Mouse (Mus musculus): Measurements from ENCODE around the gene St8sia6. TPM values are rescaled to one million over a fixed set of nuclear protein-coding genes. Genes with fewer than 3 reads are reported as not detected.

Gene St8sia6
- polyA plus RNA-seq, 1 experiment from 2014 or later = 1.2 TPM

DNA sequence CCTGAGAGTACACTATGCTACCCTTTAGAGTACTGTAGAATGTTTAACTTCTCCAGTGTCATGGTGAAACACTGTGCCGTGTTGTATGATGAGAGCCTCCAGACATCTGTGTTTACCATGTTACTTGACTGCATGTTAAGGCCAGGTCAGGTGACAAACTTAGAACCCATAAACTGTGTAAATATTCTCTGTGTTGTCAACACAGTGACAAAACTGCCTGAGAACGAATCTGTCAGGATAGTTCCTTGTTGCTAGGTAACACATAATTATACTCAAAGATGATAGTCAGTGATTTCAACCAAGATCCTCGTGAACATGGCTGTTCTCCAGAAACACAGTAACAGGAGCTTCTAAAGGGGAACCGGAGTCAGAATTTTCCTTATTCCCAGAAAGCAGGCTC, 38.1 kb downstream of the St8sia6 start:
- Histone ChIP-seq H3K27me3 (no peaks in the 10 kb centered on the region), H3K4me1 (no peaks in the 10 kb centered on the region), H3K36me3 (no peaks in the 10 kb centered on the region), H3K27ac (no peak overlapping the region), H3K9me3 (no peaks in the 10 kb centered on the region), H3K4me2 (replicated peaks) (no peak overlapping the region), H3K9ac (no peak overlapping the region), H3K4me3 (no peak overlapping the region)
- 81% methylated on average over 4 of the region's 4 CpGs for WGBS
- no peak for ATAC-seq (ENCODE audit: low FRiP score, low read depth)

DNA sequence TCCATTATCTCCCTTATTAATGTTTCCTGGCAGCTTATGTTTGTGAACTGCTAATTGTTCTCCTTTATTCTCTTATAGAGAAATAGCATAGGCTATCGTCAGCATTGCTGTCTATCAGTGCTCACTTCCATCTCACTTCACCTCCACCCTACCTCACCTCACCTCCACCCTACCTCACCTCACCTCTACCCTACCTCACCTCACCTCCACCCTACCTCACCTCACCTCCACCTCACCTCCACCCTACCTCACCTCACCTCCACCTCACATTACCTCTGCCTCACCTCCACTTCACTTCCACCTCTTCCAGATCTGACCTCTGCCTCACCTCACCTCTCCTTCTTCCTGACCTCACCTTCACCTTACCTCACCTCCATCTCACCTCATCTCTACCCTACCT, 42.2 kb downstream of the St8sia6 start:
- H3K9me3 ChIP-seq = no peaks in the 10 kb centered on the region
- no peak for ATAC-seq (ENCODE audit: low FRiP score, low read depth)
- H3K4me1 ChIP-seq = no peaks in the 10 kb centered on the region
- no peak overlapping the region for H3K4me3 ChIP-seq
- no peak overlapping the region for H3K4me2 ChIP-seq (replicated peaks)
- H3K36me3 ChIP-seq = no peaks in the 10 kb centered on the region
- H3K27me3 ChIP-seq = no peaks in the 10 kb centered on the region
- H3K9ac ChIP-seq = no peak overlapping the region
- 84% methylated on average over 1 of the region's 1 CpGs for WGBS
- no peak overlapping the region for H3K27ac ChIP-seq

DNA sequence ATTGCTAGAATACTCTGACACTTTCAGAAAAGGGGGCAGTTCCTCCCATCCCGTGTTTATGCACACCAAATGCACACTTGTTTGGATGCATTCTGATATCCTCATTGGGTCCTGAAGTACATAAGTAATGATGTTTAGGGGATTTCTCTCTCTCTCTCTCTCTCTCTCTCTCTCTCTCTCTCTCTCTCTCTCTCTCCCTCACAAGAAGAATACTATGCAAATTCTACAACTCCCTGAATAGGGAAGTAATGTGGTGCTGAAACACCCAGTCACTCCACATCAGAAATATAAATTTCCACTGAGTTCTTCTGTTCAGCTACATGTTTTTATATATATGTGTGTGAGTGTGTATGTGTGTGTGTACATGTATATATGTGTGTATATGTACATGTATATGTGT, 43.1 kb downstream of the St8sia6 start:
- no peaks in the 10 kb centered on the region for H3K4me1 ChIP-seq
- WGBS = 75% methylated on average over 1 of the region's 1 CpGs
- H3K9me3 ChIP-seq = no peaks in the 10 kb centered on the region
- H3K36me3 ChIP-seq = no peaks in the 10 kb centered on the region
- H3K27me3 ChIP-seq = no peaks in the 10 kb centered on the region
- no peak overlapping the region for H3K4me2 ChIP-seq (replicated peaks)
- no peak overlapping the region for H3K4me3 ChIP-seq
- ATAC-seq (ENCODE audit: low FRiP score, low read depth) = no peak
- H3K27ac ChIP-seq = no peak overlapping the region
- H3K9ac ChIP-seq = no peak overlapping the region

DNA sequence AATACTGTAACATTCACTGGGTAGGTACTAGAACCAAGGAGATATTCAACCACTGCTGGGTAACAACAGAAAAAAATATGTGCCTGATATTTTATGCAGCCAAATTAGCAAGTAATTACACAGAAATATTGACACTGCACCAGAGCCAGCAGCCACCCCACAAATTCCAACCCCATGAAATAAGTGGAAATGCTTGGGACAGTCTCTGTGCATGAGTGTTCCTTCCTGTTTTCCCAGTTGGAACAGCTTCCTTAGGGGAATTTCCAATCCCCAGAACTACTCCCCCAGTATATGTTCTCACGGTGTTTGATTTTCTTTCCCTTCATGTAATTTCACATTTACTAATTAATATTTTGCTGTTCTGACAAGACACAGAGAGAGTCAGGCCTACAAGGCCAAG, 43.8 kb downstream of the St8sia6 start:
- ATAC-seq (ENCODE audit: low FRiP score, low read depth) = no peak
- Histone ChIP-seq H3K36me3 (no peaks in the 10 kb centered on the region), H3K27ac (no peak overlapping the region), H3K9ac (no peak overlapping the region), H3K4me1 (no peaks in the 10 kb centered on the region), H3K9me3 (no peaks in the 10 kb centered on the region), H3K4me3 (no peak overlapping the region), H3K4me2 (replicated peaks) (no peak overlapping the region), H3K27me3 (no peaks in the 10 kb centered on the region)
- 55% methylated on average over 1 of the region's 1 CpGs for WGBS

DNA sequence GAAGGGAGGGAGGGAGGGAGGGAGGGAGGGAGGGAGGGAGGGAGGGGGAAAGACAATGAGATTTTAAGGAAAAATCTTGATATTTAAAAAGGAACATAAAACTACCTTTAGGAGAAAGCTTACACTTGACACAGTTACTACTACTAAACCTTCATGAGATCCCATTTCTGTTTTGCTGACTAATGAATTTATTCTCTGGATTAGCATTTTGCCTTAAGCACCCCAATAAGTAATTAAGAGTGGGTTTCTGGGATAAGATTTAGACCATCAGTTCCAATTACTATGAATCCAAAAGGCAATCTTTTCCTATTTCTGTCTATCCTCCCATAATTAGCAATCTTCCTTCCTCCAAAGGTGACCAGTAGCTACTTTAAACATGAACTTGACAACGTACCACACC, 44.7 kb downstream of the St8sia6 start:
- H3K4me3 ChIP-seq = no peak overlapping the region
- no peak for ATAC-seq (ENCODE audit: low FRiP score, low read depth)
- no peaks in the 10 kb centered on the region for H3K9me3 ChIP-seq
- H3K4me2 ChIP-seq (replicated peaks) = no peak overlapping the region
- H3K27me3 ChIP-seq = no peaks in the 10 kb centered on the region
- no peak overlapping the region for H3K9ac ChIP-seq
- no peaks in the 10 kb centered on the region for H3K36me3 ChIP-seq
- WGBS = 82% methylated on average over 1 of the region's 1 CpGs
- no peak overlapping the region for H3K27ac ChIP-seq
- no peaks in the 10 kb centered on the region for H3K4me1 ChIP-seq

DNA sequence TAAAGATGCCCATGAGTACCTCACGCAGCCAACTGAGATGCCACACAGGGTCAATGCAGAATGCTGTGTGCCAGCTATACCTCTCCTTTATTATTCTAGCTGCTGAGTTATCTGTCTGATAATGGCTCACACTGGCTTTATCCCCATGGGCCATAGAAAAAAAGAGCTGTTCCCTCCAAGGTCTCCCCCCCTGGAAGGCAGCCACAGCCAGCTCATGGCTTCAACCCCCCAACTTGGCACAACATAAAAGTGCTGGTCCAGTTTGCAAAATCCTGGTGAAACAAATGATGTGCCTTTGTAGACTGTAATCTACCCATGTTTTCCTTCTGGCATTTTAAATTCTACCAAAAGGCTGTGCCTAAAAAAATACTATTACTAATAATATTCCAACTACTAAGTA, 46.3 kb downstream of the St8sia6 start:
- no peak overlapping the region for H3K4me2 ChIP-seq (replicated peaks)
- H3K27me3 ChIP-seq = no peaks in the 10 kb centered on the region
- H3K27ac ChIP-seq = no peak overlapping the region
- H3K36me3 ChIP-seq = no peaks in the 10 kb centered on the region
- WGBS = 91% methylated on average over 1 of the region's 1 CpGs
- no peak for ATAC-seq (ENCODE audit: low FRiP score, low read depth)
- H3K9ac ChIP-seq = no peak overlapping the region
- H3K9me3 ChIP-seq = no peaks in the 10 kb centered on the region
- no peaks in the 10 kb centered on the region for H3K4me1 ChIP-seq
- no peak overlapping the region for H3K4me3 ChIP-seq

DNA sequence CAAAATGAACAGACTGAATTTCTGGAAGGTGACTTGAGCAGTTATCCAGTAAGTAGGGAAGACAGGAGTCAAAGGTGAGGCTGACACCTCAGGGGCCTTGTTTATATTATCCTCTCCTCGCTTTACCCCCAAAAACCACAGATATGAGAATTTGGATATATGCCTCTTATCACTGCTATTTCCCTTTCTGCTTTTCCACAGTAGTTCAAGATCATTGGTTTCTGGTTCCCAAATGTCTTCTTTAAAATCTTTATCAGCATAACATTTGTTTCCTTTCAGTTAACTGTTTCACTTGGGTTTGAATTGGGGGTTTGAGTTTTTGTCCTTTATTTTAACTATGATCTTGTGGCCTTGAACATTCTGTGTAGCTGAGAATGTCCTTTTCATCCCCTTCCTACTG, 47.8 kb downstream of the St8sia6 start:
- Histone ChIP-seq H3K36me3 (no peaks in the 10 kb centered on the region), H3K4me1 (no peaks in the 10 kb centered on the region), H3K9me3 (no peaks in the 10 kb centered on the region), H3K27ac (no peak overlapping the region), H3K27me3 (no peaks in the 10 kb centered on the region), H3K4me2 (replicated peaks) (no peak overlapping the region), H3K4me3 (no peak overlapping the region), H3K9ac (no peak overlapping the region)
- ATAC-seq (ENCODE audit: low FRiP score, low read depth) = no peak
- WGBS = 83% methylated on average over 1 of the region's 1 CpGs

DNA sequence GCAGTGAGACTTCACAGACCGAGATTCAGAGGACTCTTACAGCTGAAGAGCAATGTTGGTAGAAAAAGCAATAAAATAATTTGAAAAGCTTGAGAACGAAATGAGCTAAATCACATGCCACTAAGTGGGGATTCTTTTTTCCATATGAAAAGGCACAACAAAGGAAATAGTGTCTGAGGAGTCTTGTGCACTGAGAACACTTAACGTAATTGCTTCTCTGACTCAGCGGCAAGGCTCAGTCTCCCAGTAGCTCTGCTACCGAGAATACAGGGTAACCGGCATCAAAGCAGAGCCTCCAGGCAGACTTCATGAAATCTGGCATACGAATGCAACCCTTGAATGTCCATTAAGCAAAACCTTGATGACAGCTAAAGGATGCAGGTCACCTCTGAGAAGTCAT, 55.2 kb downstream of the St8sia6 start:
- Histone ChIP-seq H3K4me2 (replicated peaks) (no peak overlapping the region), H3K9me3 (no peaks in the 10 kb centered on the region), H3K4me1 (no peaks in the 10 kb centered on the region), H3K36me3 (no peaks in the 10 kb centered on the region), H3K27ac (no peak overlapping the region), H3K4me3 (no peak overlapping the region), H3K27me3 (no peaks in the 10 kb centered on the region), H3K9ac (no peak overlapping the region)
- WGBS = 55% methylated on average over 7 of the region's 7 CpGs
- ATAC-seq (ENCODE audit: low FRiP score, low read depth) = no peak

DNA sequence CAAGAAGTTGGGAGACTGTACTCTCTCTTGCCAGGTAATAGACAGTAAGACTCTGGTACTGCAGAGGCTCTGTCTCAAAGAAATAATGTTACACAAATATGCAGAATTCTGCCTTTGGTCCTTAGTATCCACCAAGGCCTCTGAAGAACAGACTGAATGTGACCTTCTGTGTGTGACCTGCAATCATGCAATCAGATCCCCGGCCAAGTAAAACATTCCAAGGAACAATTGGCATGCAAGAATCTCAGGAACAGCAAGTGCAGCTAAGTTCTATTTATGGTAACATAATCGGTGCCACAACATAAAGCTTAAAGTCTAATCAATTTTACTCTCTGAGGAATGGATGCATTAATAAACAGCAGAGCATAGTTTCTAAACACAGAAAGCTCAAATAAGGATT, 66.0 kb downstream of the St8sia6 start:
- H3K9me3 ChIP-seq = 0 out of 2 replicates have a peak, but pooled peaks cover 3% of the 10 kb centered on the region
- no peaks in the 10 kb centered on the region for H3K4me1 ChIP-seq
- 66% methylated on average over 2 of the region's 2 CpGs for WGBS
- no peak overlapping the region for H3K27ac ChIP-seq
- no peak overlapping the region for H3K4me3 ChIP-seq
- H3K27me3 ChIP-seq = no peaks in the 10 kb centered on the region
- no peak overlapping the region for H3K9ac ChIP-seq
- ATAC-seq (ENCODE audit: low FRiP score, low read depth) = no peak
- H3K36me3 ChIP-seq = no peaks in the 10 kb centered on the region
- H3K4me2 ChIP-seq (replicated peaks) = no peak overlapping the region

DNA sequence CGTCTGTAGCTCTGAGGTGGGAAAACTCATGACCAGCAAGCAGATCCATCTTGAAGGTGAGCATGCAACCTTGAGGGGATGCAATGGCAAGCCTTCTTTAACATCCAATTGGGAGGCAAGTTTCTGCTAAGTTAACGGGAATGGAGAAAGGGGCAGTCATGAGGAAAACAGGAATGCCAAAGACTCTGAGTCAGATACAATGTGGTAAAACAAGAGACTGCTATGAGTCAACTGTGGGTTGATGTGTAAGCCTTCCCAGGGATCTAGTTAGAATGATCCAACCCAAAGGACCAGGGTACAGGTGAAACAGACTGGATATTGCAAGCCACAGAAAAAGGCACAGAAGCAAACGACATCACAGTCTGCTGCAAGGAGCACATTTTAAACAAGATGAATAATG, 68.3 kb downstream of the St8sia6 start:
- H3K27me3 ChIP-seq = no peaks in the 10 kb centered on the region
- H3K4me1 ChIP-seq = no peaks in the 10 kb centered on the region
- H3K36me3 ChIP-seq = no peaks in the 10 kb centered on the region
- no peak for ATAC-seq (ENCODE audit: low FRiP score, low read depth)
- 0 out of 2 replicates have a peak, but pooled peaks cover 3% of the 10 kb centered on the region for H3K9me3 ChIP-seq
- no peak overlapping the region for H3K9ac ChIP-seq
- no peak overlapping the region for H3K27ac ChIP-seq
- no peak overlapping the region for H3K4me3 ChIP-seq
- H3K4me2 ChIP-seq (replicated peaks) = no peak overlapping the region
- 79% methylated on average over 3 of the region's 3 CpGs for WGBS

DNA sequence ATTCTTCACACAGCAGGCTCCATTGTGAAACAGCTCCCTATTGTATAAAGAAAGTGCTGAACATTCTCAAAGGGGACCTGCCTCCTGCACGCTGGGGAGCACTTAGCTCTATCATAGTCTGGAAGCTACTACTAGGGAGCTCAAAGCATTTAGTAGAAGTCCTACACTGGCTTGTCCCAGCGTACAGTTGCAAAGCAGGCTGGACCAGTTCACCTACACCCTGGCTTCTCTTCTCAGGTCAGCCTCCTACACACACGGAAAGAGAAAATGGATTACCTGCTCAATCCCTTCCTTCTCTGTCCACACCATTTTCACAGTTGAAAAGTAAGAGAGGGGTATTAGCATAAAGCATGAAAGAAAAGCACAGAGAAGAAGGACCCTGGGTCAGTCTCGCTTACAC, 71.6 kb downstream of the St8sia6 start:
- 72% methylated on average over 4 of the region's 4 CpGs for WGBS
- H3K36me3 ChIP-seq = no peaks in the 10 kb centered on the region
- no peak overlapping the region for H3K4me2 ChIP-seq (replicated peaks)
- no peak overlapping the region for H3K4me3 ChIP-seq
- H3K9ac ChIP-seq = no peak overlapping the region
- no peak for ATAC-seq (ENCODE audit: low FRiP score, low read depth)
- H3K27me3 ChIP-seq = no peaks in the 10 kb centered on the region
- H3K9me3 ChIP-seq = no peaks in the 10 kb centered on the region
- no peaks in the 10 kb centered on the region for H3K4me1 ChIP-seq
- no peak overlapping the region for H3K27ac ChIP-seq

DNA sequence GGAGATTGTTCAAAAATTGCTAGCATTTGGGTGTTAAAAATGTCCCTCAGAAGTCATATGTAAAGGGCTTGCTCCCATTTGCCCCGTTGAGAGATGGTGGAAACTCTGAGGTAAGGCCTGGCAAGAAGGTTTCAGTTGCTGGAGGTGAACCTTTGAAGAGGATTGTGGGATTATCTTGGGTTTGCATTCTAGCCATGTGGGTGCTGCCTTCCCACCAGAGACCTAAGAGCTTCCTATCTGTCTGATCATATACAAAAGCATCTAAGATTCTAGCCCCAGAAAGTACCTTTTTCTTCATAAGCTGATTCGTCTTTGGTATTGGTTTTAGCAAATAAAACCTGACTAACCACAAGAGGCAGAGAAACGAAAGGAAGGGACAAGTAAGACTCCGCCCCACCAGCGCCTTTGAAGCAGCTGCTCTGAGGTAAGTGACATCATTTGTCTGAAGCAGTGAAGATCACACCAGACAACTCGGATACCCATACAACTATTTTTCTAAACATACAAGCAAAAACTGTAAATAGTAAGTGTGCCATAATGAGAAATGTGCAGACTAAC, 75.2 kb downstream of the St8sia6 start:
- Histone ChIP-seq H3K27ac (no peak overlapping the region), H3K4me2 (replicated peaks) (no peak overlapping the region), H3K9ac (no peak overlapping the region), H3K36me3 (no peaks in the 10 kb centered on the region), H3K4me3 (no peak overlapping the region), H3K4me1 (no peaks in the 10 kb centered on the region), H3K9me3 (no peaks in the 10 kb centered on the region), H3K27me3 (no peaks in the 10 kb centered on the region)
- WGBS = 74% methylated on average over 6 of the region's 6 CpGs
- no peak for ATAC-seq (ENCODE audit: low FRiP score, low read depth)

DNA sequence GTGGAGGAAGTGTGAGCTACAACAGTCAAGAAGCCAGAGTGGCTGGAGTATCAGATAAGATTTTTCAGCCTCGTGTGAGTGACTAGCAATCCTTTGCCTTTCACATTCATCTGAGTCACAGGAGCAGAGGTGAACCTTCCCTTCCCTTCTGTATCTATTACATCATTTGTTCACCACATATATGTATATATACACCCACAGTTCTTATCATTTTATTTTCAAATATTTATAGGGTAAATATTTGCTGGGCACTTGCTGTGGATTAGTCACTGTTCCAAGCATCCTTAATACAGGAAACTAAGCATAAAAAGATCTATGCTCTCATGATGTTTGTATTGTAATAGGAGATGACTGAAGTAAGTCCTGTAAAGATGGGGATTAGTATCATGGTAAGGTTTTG, 85.1 kb downstream of the St8sia6 start:
- Histone ChIP-seq H3K4me3 (no peak overlapping the region), H3K27me3 (no peaks in the 10 kb centered on the region), H3K27ac (no peak overlapping the region), H3K9ac (no peak overlapping the region), H3K9me3 (no peaks in the 10 kb centered on the region), H3K36me3 (no peaks in the 10 kb centered on the region), H3K4me2 (replicated peaks) (no peak overlapping the region), H3K4me1 (no peaks in the 10 kb centered on the region)
- WGBS = 76% methylated on average over 1 of the region's 1 CpGs
- no peak for ATAC-seq (ENCODE audit: low FRiP score, low read depth)
